Comparison of ENCODE assay signal across 8 mouse cellular contexts in genomic region chr5:124551349-124552093, GRCm38 (mm10). TPM values are rescaled to one million over a fixed set of nuclear protein-coding genes. Genes with fewer than 3 reads are reported as not detected.
DNase-seq lines count a peak whose midpoint lies in the region; ATAC-seq and TF ChIP-seq lines count a peak whose summit lies in the region.
"Not testable (repeated sequence)": the region's sequence is repeated elsewhere in the genome, so short reads cannot be mapped to it uniquely, and the experiment has no call there.

No protein-coding gene starts in this region.

- peak overlapping the region; percentile 69 for H3K9ac ChIP-seq in forebrain, embryonic 12.5 days
- peak overlapping the region; percentile 74 for H3K9ac ChIP-seq in heart, postnatal 0 days (replicated peaks; ENCODE audit: low read depth, low read length)
- H3K9ac ChIP-seq in kidney, embryonic 14.5 days (ENCODE audit: low read depth, low read length), result peak overlapping the region; percentile 65; the same call in 1 of the 2 replicates
- peak overlapping the region; percentile 87 for H3K9ac ChIP-seq in liver, embryonic 13.5 days
- not testable (repeated sequence) for H3K9ac ChIP-seq in midbrain, embryonic 14.5 days (replicated peaks; ENCODE audit: low read length)
- peak overlapping the region; percentile 61; the same call in 1 of the 2 replicates for H3K9ac ChIP-seq in stomach, embryonic 14.5 days (replicated peaks; ENCODE audit: low read depth, low read length)

- H3K27me3 ChIP-seq in C2C12 (ENCODE audit: control insufficient read depth, insufficient read depth, insufficient read length); forebrain, embryonic 12.5 days; heart, postnatal 0 days (ENCODE audit: control insufficient read depth, insufficient read depth, low read length); kidney, embryonic 14.5 days (ENCODE audit: control insufficient read depth, insufficient read depth, low read length); liver, embryonic 13.5 days; midbrain, embryonic 14.5 days (ENCODE audit: control insufficient read depth, insufficient read depth, low read length); stomach, embryonic 14.5 days (ENCODE audit: control insufficient read depth, insufficient read depth, low read length): not testable (repeated sequence)

- ATAC-seq in forebrain, embryonic 12.5 days (ENCODE audit: low FRiP score); heart, postnatal 0 days (ENCODE audit: insufficient read depth, low read depth); kidney, embryonic 14.5 days (ENCODE audit: low FRiP score, low TSS enrichment); liver, embryonic 13.5 days (ENCODE audit: low read depth); midbrain, embryonic 14.5 days (ENCODE audit: low FRiP score, low TSS enrichment); stomach, embryonic 14.5 days (ENCODE audit: insufficient number of reproducible peaks, insufficient read depth, low FRiP score, low read depth): not testable (repeated sequence)

- TF ChIP-seq CTCF in C2C12 (IDR thresholded peaks at IDR 0.05; ENCODE audit: control insufficient read depth, insufficient read depth, insufficient read length); bone marrow macrophage, adult 2 months (IDR thresholded peaks at IDR 0.05; ENCODE audit: low read depth, low read length); heart, postnatal 0 days (IDR thresholded peaks at IDR 0.05; ENCODE audit: low read depth): not testable (repeated sequence)

- H3K4me2 ChIP-seq in forebrain, embryonic 12.5 days, result peak overlapping the region; percentile 77
- peak overlapping the region; percentile 89 for H3K4me2 ChIP-seq in heart, postnatal 0 days (ENCODE audit: low read depth, low read length)
- H3K4me2 ChIP-seq in kidney, embryonic 14.5 days (replicated peaks; ENCODE audit: low read depth, low read length), result peak overlapping the region; percentile 74
- peak overlapping the region; percentile 87 for H3K4me2 ChIP-seq in liver, embryonic 13.5 days
- H3K4me2 ChIP-seq in midbrain, embryonic 14.5 days (ENCODE audit: low read length), result peak overlapping the region; percentile 78
- H3K4me2 ChIP-seq in stomach, embryonic 14.5 days (replicated peaks; ENCODE audit: low read depth, low read length), result peak overlapping the region; percentile 72

- peaks cover 39% of the 10 kb centered on the region for H3K79me2 ChIP-seq in C2C12 (ENCODE audit: control insufficient read depth, insufficient read depth)

- not testable (repeated sequence) for H3K9me3 ChIP-seq in forebrain, embryonic 12.5 days; heart, postnatal 0 days (replicated peaks; ENCODE audit: control insufficient read depth, low read length); kidney, embryonic 14.5 days (ENCODE audit: control insufficient read depth, low read length); liver, embryonic 13.5 days (replicated peaks); midbrain, embryonic 14.5 days (ENCODE audit: control insufficient read depth, low read length); stomach, embryonic 14.5 days (ENCODE audit: control insufficient read depth, low read depth, low read length)

- H3K4me1 ChIP-seq in bone marrow macrophage, adult 2 months (ENCODE audit: control insufficient read depth, insufficient read depth, low read length); heart, postnatal 0 days (ENCODE audit: control insufficient read depth, insufficient read depth); kidney, embryonic 14.5 days (ENCODE audit: control insufficient read depth, insufficient read depth, low read length); midbrain, embryonic 14.5 days (ENCODE audit: control insufficient read depth, insufficient read depth, low read length); stomach, embryonic 14.5 days (ENCODE audit: control insufficient read depth, insufficient read depth, low read length): not testable (repeated sequence)
- peaks cover 15% of the 10 kb centered on the region for H3K4me1 ChIP-seq in forebrain, embryonic 12.5 days
- H3K4me1 ChIP-seq in liver, embryonic 13.5 days (replicated peaks), result peaks cover 22% of the 10 kb centered on the region

- DNase-seq in heart, postnatal 0 days (ENCODE audit: low spot score); liver, embryonic 13.5 days; midbrain, embryonic 14.5 days: not testable (repeated sequence)

- WGBS in forebrain, embryonic 12.5 days, result 30% methylated on average over 5 of the region's 5 CpGs
- WGBS in heart, postnatal 0 days, result 29% methylated on average over 5 of the region's 5 CpGs
- WGBS in kidney, embryonic 14.5 days, result 34% methylated on average over 5 of the region's 5 CpGs
- WGBS in liver, embryonic 13.5 days (ENCODE audit: insufficient replicate concordance), result 30% methylated on average over 5 of the region's 5 CpGs
- 32% methylated on average over 5 of the region's 5 CpGs for WGBS in midbrain, embryonic 14.5 days
- 30% methylated on average over 5 of the region's 5 CpGs for WGBS in stomach, embryonic 14.5 days

- TF ChIP-seq POLR2A in bone marrow macrophage, adult 2 months (IDR thresholded peaks at IDR 0.05; ENCODE audit: borderline replicate concordance, low read depth, low read length), result not testable (repeated sequence)

- peak overlapping the region; percentile 82 for H3K4me3 ChIP-seq in C2C12 (ENCODE audit: insufficient read depth, poor library complexity, severe bottlenecking)
- peak overlapping the region; percentile 97 for H3K4me3 ChIP-seq in bone marrow macrophage, adult 2 months (ENCODE audit: insufficient read depth, low read length)
- H3K4me3 ChIP-seq in forebrain, embryonic 12.5 days (replicated peaks), result peak overlapping the region; percentile 90
- peak overlapping the region; percentile 93 for H3K4me3 ChIP-seq in heart, postnatal 0 days (ENCODE audit: low read depth, low read length)
- peak overlapping the region; percentile 79 for H3K4me3 ChIP-seq in kidney, embryonic 14.5 days (ENCODE audit: low read length)
- peak overlapping the region; percentile 94 for H3K4me3 ChIP-seq in liver, embryonic 13.5 days (replicated peaks)
- H3K4me3 ChIP-seq in midbrain, embryonic 14.5 days (replicated peaks; ENCODE audit: low read depth, low read length), result peak overlapping the region; percentile 76
- H3K4me3 ChIP-seq in stomach, embryonic 14.5 days (ENCODE audit: low read depth, low read length), result peak overlapping the region; percentile 90

- H3K36me3 ChIP-seq in C2C12 (ENCODE audit: control insufficient read depth, insufficient read depth), result peaks cover 40% of the 10 kb centered on the region
- H3K36me3 ChIP-seq in forebrain, embryonic 12.5 days (replicated peaks), result peaks cover 43% of the 10 kb centered on the region
- H3K36me3 ChIP-seq in heart, postnatal 0 days (replicated peaks; ENCODE audit: control insufficient read depth, insufficient read depth, low read length), result peaks cover 43% of the 10 kb centered on the region
- H3K36me3 ChIP-seq in kidney, embryonic 14.5 days (ENCODE audit: control insufficient read depth, insufficient read depth, low read length), result peaks cover 42% of the 10 kb centered on the region
- H3K36me3 ChIP-seq in liver, embryonic 13.5 days, result peaks cover 52% of the 10 kb centered on the region
- H3K36me3 ChIP-seq in midbrain, embryonic 14.5 days (ENCODE audit: control insufficient read depth, insufficient read depth, low read length), result peaks cover 44% of the 10 kb centered on the region
- H3K36me3 ChIP-seq in stomach, embryonic 14.5 days (ENCODE audit: control insufficient read depth, insufficient read depth, low read length), result peaks cover 31% of the 10 kb centered on the region

- TF ChIP-seq EP300 in heart, postnatal 0 days (IDR thresholded peaks at IDR 0.05; ENCODE audit: low read depth), result not testable (repeated sequence)

- H3K27ac ChIP-seq in bone marrow macrophage, adult 2 months (ENCODE audit: insufficient read depth, low read depth, low read length); forebrain, embryonic 12.5 days; midbrain, embryonic 14.5 days (replicated peaks; ENCODE audit: low read depth, low read length); stomach, embryonic 14.5 days (ENCODE audit: low read length): not testable (repeated sequence)
- H3K27ac ChIP-seq in heart, postnatal 0 days (ENCODE audit: low read depth), result peak overlapping the region; percentile 88
- H3K27ac ChIP-seq in kidney, embryonic 14.5 days (ENCODE audit: low read depth, low read length), result 0 out of 2 replicates have a peak overlapping the region, but pooled peaks have one; percentile 20
- peak overlapping the region; percentile 85 for H3K27ac ChIP-seq in liver, embryonic 13.5 days

- peaks cover 13% of the 10 kb centered on the region for H3K79me3 ChIP-seq in C2C12 (ENCODE audit: low read depth)

- H3ac ChIP-seq in C2C12 (ENCODE audit: control insufficient read depth, insufficient read length, low read depth), result not testable (repeated sequence)

RNA-seq across cellular contexts. Expression of gene Ddx55, which starts 1.1 kb away (rescaled TPM):
- polyA plus RNA-seq in C2C12 (2012; fragmentation: generic; extraction: Trizol), result 6.9 TPM
- 9.2 and 11.8 TPM in 2 replicates for polyA plus RNA-seq in bone marrow macrophage, adult 2 months (2012; ENCODE audit: insufficient read depth, insufficient read length, missing spikeins)
- 18.7 and 19.3 TPM in 2 replicates for polyA plus RNA-seq in forebrain, embryonic 12.5 days (2016; fragmentation: Nextera tagmentation; extraction: Ambion mirVana)
- total RNA-seq in heart, postnatal 0 days (2014; rRNA removed; ENCODE audit: low replicate concordance), result 1.1 and 5.2 TPM in 2 replicates
- polyA plus RNA-seq in heart, postnatal 0 days (2015; fragmentation: Nextera tagmentation; extraction: Ambion mirVana), result 4.9 and 5.9 TPM in 2 replicates
- 14.0 and 17.3 TPM in 2 replicates for polyA plus RNA-seq in kidney, embryonic 14.5 days (2014; fragmentation: Nextera tagmentation; extraction: Ambion mirVana)
- polyA plus RNA-seq in liver, embryonic 13.5 days (2015; fragmentation: Nextera tagmentation; extraction: Ambion mirVana), result 9.4 and 11.0 TPM in 2 replicates
- polyA plus RNA-seq in midbrain, embryonic 14.5 days (2014; fragmentation: Nextera tagmentation; extraction: Ambion mirVana), result 21.9 and 22.1 TPM in 2 replicates
- polyA plus RNA-seq in stomach, embryonic 14.5 days (2014; fragmentation: Nextera tagmentation; extraction: Ambion mirVana), result 15.3 and 16.4 TPM in 2 replicates

RNA-seq across cellular contexts. Expression of gene Tmed2, which starts 11.0 kb away (rescaled TPM):
- 187 TPM for polyA plus RNA-seq in C2C12 (2012; fragmentation: generic; extraction: Trizol)
- 339 and 358 TPM in 2 replicates for polyA plus RNA-seq in bone marrow macrophage, adult 2 months (2012; ENCODE audit: insufficient read depth, insufficient read length, missing spikeins)
- 404 and 414 TPM in 2 replicates for polyA plus RNA-seq in forebrain, embryonic 12.5 days (2016; fragmentation: Nextera tagmentation; extraction: Ambion mirVana)
- 331 and 388 TPM in 2 replicates for total RNA-seq in heart, postnatal 0 days (2014; rRNA removed; ENCODE audit: low replicate concordance)
- 389 and 404 TPM in 2 replicates for polyA plus RNA-seq in heart, postnatal 0 days (2015; fragmentation: Nextera tagmentation; extraction: Ambion mirVana)
- polyA plus RNA-seq in kidney, embryonic 14.5 days (2014; fragmentation: Nextera tagmentation; extraction: Ambion mirVana), result 457 and 564 TPM in 2 replicates
- polyA plus RNA-seq in liver, embryonic 13.5 days (2015; fragmentation: Nextera tagmentation; extraction: Ambion mirVana), result 366 and 422 TPM in 2 replicates
- polyA plus RNA-seq in midbrain, embryonic 14.5 days (2014; fragmentation: Nextera tagmentation; extraction: Ambion mirVana), result 327 and 369 TPM in 2 replicates
- 519 and 589 TPM in 2 replicates for polyA plus RNA-seq in stomach, embryonic 14.5 days (2014; fragmentation: Nextera tagmentation; extraction: Ambion mirVana)

RNA-seq across cellular contexts. Expression of gene Rilpl1, which starts 20.3 kb away (rescaled TPM):
- 15.2 TPM for polyA plus RNA-seq in C2C12 (2012; fragmentation: generic; extraction: Trizol)
- 2.4 and 2.8 TPM in 2 replicates for polyA plus RNA-seq in bone marrow macrophage, adult 2 months (2012; ENCODE audit: insufficient read depth, insufficient read length, missing spikeins)
- 17.4 and 17.8 TPM in 2 replicates for polyA plus RNA-seq in forebrain, embryonic 12.5 days (2016; fragmentation: Nextera tagmentation; extraction: Ambion mirVana)
- 34.7 and 52.1 TPM in 2 replicates for total RNA-seq in heart, postnatal 0 days (2014; rRNA removed; ENCODE audit: low replicate concordance)
- 39.0 and 40.5 TPM in 2 replicates for polyA plus RNA-seq in heart, postnatal 0 days (2015; fragmentation: Nextera tagmentation; extraction: Ambion mirVana)
- 21.9 and 26.1 TPM in 2 replicates for polyA plus RNA-seq in kidney, embryonic 14.5 days (2014; fragmentation: Nextera tagmentation; extraction: Ambion mirVana)
- 1.9 and 2.5 TPM in 2 replicates for polyA plus RNA-seq in liver, embryonic 13.5 days (2015; fragmentation: Nextera tagmentation; extraction: Ambion mirVana)
- polyA plus RNA-seq in midbrain, embryonic 14.5 days (2014; fragmentation: Nextera tagmentation; extraction: Ambion mirVana), result 9.0 and 9.9 TPM in 2 replicates
- polyA plus RNA-seq in stomach, embryonic 14.5 days (2014; fragmentation: Nextera tagmentation; extraction: Ambion mirVana), result 14.9 and 16.8 TPM in 2 replicates

RNA-seq across cellular contexts. Expression of gene Eif2b1, which starts 27.4 kb away (rescaled TPM):
- 43.0 TPM for polyA plus RNA-seq in C2C12 (2012; fragmentation: generic; extraction: Trizol)
- 17.9 and 19.1 TPM in 2 replicates for polyA plus RNA-seq in bone marrow macrophage, adult 2 months (2012; ENCODE audit: insufficient read depth, insufficient read length, missing spikeins)
- polyA plus RNA-seq in forebrain, embryonic 12.5 days (2016; fragmentation: Nextera tagmentation; extraction: Ambion mirVana), result 68.2 and 73.1 TPM in 2 replicates
- total RNA-seq in heart, postnatal 0 days (2014; rRNA removed; ENCODE audit: low replicate concordance), result 23.7 and 58.6 TPM in 2 replicates
- 49.5 and 51.5 TPM in 2 replicates for polyA plus RNA-seq in heart, postnatal 0 days (2015; fragmentation: Nextera tagmentation; extraction: Ambion mirVana)
- polyA plus RNA-seq in kidney, embryonic 14.5 days (2014; fragmentation: Nextera tagmentation; extraction: Ambion mirVana), result 84.8 and 85.1 TPM in 2 replicates
- 69.8 and 80.8 TPM in 2 replicates for polyA plus RNA-seq in liver, embryonic 13.5 days (2015; fragmentation: Nextera tagmentation; extraction: Ambion mirVana)
- polyA plus RNA-seq in midbrain, embryonic 14.5 days (2014; fragmentation: Nextera tagmentation; extraction: Ambion mirVana), result 71.8 and 73.4 TPM in 2 replicates
- polyA plus RNA-seq in stomach, embryonic 14.5 days (2014; fragmentation: Nextera tagmentation; extraction: Ambion mirVana), result 71.2 and 78.7 TPM in 2 replicates

RNA-seq across cellular contexts. Expression of gene Gtf2h3, which starts 27.4 kb away (rescaled TPM):
- 34.0 TPM for polyA plus RNA-seq in C2C12 (2012; fragmentation: generic; extraction: Trizol)
- 9.6 and 10.1 TPM in 2 replicates for polyA plus RNA-seq in bone marrow macrophage, adult 2 months (2012; ENCODE audit: insufficient read depth, insufficient read length, missing spikeins)
- polyA plus RNA-seq in forebrain, embryonic 12.5 days (2016; fragmentation: Nextera tagmentation; extraction: Ambion mirVana), result 72.0 and 73.4 TPM in 2 replicates
- total RNA-seq in heart, postnatal 0 days (2014; rRNA removed; ENCODE audit: low replicate concordance), result 18.9 and 49.7 TPM in 2 replicates
- 21.1 and 22.3 TPM in 2 replicates for polyA plus RNA-seq in heart, postnatal 0 days (2015; fragmentation: Nextera tagmentation; extraction: Ambion mirVana)
- polyA plus RNA-seq in kidney, embryonic 14.5 days (2014; fragmentation: Nextera tagmentation; extraction: Ambion mirVana), result 73.7 and 79.8 TPM in 2 replicates
- 30.8 and 37.6 TPM in 2 replicates for polyA plus RNA-seq in liver, embryonic 13.5 days (2015; fragmentation: Nextera tagmentation; extraction: Ambion mirVana)
- polyA plus RNA-seq in midbrain, embryonic 14.5 days (2014; fragmentation: Nextera tagmentation; extraction: Ambion mirVana), result 51.1 and 59.7 TPM in 2 replicates
- polyA plus RNA-seq in stomach, embryonic 14.5 days (2014; fragmentation: Nextera tagmentation; extraction: Ambion mirVana), result 72.4 and 73.6 TPM in 2 replicates
